Mouse (Mus musculus): ENCODE measurements around the gene Cdk12. TPM values are rescaled to one million over a fixed set of nuclear protein-coding genes. Genes with fewer than 3 reads are reported as not detected.

Cdk12 gene
- polyA plus RNA-seq, 1 experiment from 2014 or later = 12.7 TPM

- Histone ChIP-seq H3K9me3 (no peaks in the 10 kb centered on the region), H3K4me1 (peaks cover 4% of the 10 kb centered on the region), H3K27ac (no peak overlapping the region), H3K36me3 (replicated peaks) (no peaks in the 10 kb centered on the region), H3K4me3 (no peak overlapping the region), H3K27me3 (ENCODE audit: poor library complexity, severe bottlenecking) (peaks cover 100% of the 10 kb centered on the region)
- 4% methylated on average over 5 of the region's 5 CpGs for WGBS
- peak; percentile 14 for DNase-seq (ENCODE audit: extremely low spot score, low spot score)
Observed at GRCm38 (mm10) chr11:98321677-98322003, 118.8 kb downstream of the Cdk12 start.

GRCm38 (mm10) chr11:98322159-98322558, 119.3 kb downstream of the Cdk12 start:
- Histone ChIP-seq H3K36me3 (replicated peaks) (no peaks in the 10 kb centered on the region), H3K27ac (no peak overlapping the region), H3K4me3 (no peak overlapping the region), H3K9me3 (no peaks in the 10 kb centered on the region), H3K4me1 (peaks cover 9% of the 10 kb centered on the region), H3K27me3 (ENCODE audit: poor library complexity, severe bottlenecking) (peaks cover 100% of the 10 kb centered on the region)
- 0% methylated on average over 1 of the region's 1 CpGs for WGBS
- peak; percentile 14 for DNase-seq (ENCODE audit: extremely low spot score, low spot score)

GRCm38 (mm10) chr11:98323136-98323866, 120.4 kb downstream of the Cdk12 start:
- DNase-seq (ENCODE audit: extremely low spot score, low spot score) = no peak
- peaks cover 21% of the 10 kb centered on the region for H3K4me1 ChIP-seq
- H3K9me3 ChIP-seq = no peaks in the 10 kb centered on the region
- no peaks in the 10 kb centered on the region for H3K36me3 ChIP-seq (replicated peaks)
- no peak overlapping the region for H3K4me3 ChIP-seq
- 2% methylated on average over 10 of the region's 10 CpGs for WGBS
- H3K27me3 ChIP-seq (ENCODE audit: poor library complexity, severe bottlenecking) = peaks cover 100% of the 10 kb centered on the region
- H3K27ac ChIP-seq = no peak overlapping the region

- peaks cover 27% of the 10 kb centered on the region for H3K4me1 ChIP-seq
- no peak overlapping the region for H3K27ac ChIP-seq
- H3K9me3 ChIP-seq = no peaks in the 10 kb centered on the region
- 1% methylated on average over 9 of the region's 9 CpGs for WGBS
- no peak overlapping the region for H3K4me3 ChIP-seq
- H3K27me3 ChIP-seq (ENCODE audit: poor library complexity, severe bottlenecking) = peaks cover 100% of the 10 kb centered on the region
- H3K36me3 ChIP-seq (replicated peaks) = no peaks in the 10 kb centered on the region
- DNase-seq (ENCODE audit: extremely low spot score, low spot score) = peak; percentile 39
Observed at GRCm38 (mm10) chr11:98323933-98324332, 121.1 kb downstream of the Cdk12 start.

- no peaks in the 10 kb centered on the region for H3K36me3 ChIP-seq (replicated peaks)
- no peak overlapping the region for H3K4me3 ChIP-seq
- WGBS = 3% methylated on average over 14 of the region's 14 CpGs
- DNase-seq (ENCODE audit: extremely low spot score, low spot score) = peak; percentile 16
- no peaks in the 10 kb centered on the region for H3K9me3 ChIP-seq
- H3K27ac ChIP-seq = no peak overlapping the region
- peaks cover 100% of the 10 kb centered on the region for H3K27me3 ChIP-seq (ENCODE audit: poor library complexity, severe bottlenecking)
- peaks cover 27% of the 10 kb centered on the region for H3K4me1 ChIP-seq
Observed at GRCm38 (mm10) chr11:98325191-98325820, 122.4 kb downstream of the Cdk12 start.

- no peaks in the 10 kb centered on the region for H3K36me3 ChIP-seq (replicated peaks)
- peak; percentile 16 for DNase-seq (ENCODE audit: extremely low spot score, low spot score)
- 1% methylated on average over 22 of the region's 22 CpGs for WGBS
- H3K27ac ChIP-seq = no peak overlapping the region
- H3K9me3 ChIP-seq = no peaks in the 10 kb centered on the region
- H3K4me3 ChIP-seq = no peak overlapping the region
- H3K4me1 ChIP-seq = peaks cover 27% of the 10 kb centered on the region
- H3K27me3 ChIP-seq (ENCODE audit: poor library complexity, severe bottlenecking) = peaks cover 100% of the 10 kb centered on the region
Observed at GRCm38 (mm10) chr11:98325821-98326218, 123.0 kb downstream of the Cdk12 start.

GRCm38 (mm10) chr11:98326741-98327135, 123.9 kb downstream of the Cdk12 start:
- Histone ChIP-seq H3K4me3 (peak overlapping the region; percentile 44), H3K27ac (no peak overlapping the region), H3K27me3 (ENCODE audit: poor library complexity, severe bottlenecking) (peaks cover 100% of the 10 kb centered on the region), H3K9me3 (no peaks in the 10 kb centered on the region), H3K4me1 (peaks cover 23% of the 10 kb centered on the region), H3K36me3 (replicated peaks) (no peaks in the 10 kb centered on the region)
- DNase-seq (ENCODE audit: extremely low spot score, low spot score) = peak; percentile 13
- WGBS = 1% methylated on average over 19 of the region's 19 CpGs

GRCm38 (mm10) chr11:98327136-98328030, 124.5 kb downstream of the Cdk12 start:
- H3K36me3 ChIP-seq (replicated peaks) = no peaks in the 10 kb centered on the region
- under 1% methylated on average over 97 of the region's 97 CpGs for WGBS
- H3K27ac ChIP-seq = no peak overlapping the region
- H3K4me1 ChIP-seq = peaks cover 23% of the 10 kb centered on the region
- H3K27me3 ChIP-seq (ENCODE audit: poor library complexity, severe bottlenecking) = peaks cover 100% of the 10 kb centered on the region
- DNase-seq (ENCODE audit: extremely low spot score, low spot score) = peak; percentile 46
- H3K9me3 ChIP-seq = no peaks in the 10 kb centered on the region
- peak overlapping the region; percentile 44 for H3K4me3 ChIP-seq

GRCm38 (mm10) chr11:98328031-98328370, 125.1 kb downstream of the Cdk12 start:
- Histone ChIP-seq H3K27ac (no peak overlapping the region), H3K36me3 (replicated peaks) (no peaks in the 10 kb centered on the region), H3K4me3 (peak overlapping the region; percentile 44), H3K27me3 (ENCODE audit: poor library complexity, severe bottlenecking) (peaks cover 100% of the 10 kb centered on the region), H3K9me3 (no peaks in the 10 kb centered on the region), H3K4me1 (peaks cover 23% of the 10 kb centered on the region)
- under 1% methylated on average over 35 of the region's 35 CpGs for WGBS
- DNase-seq (ENCODE audit: extremely low spot score, low spot score) = peak; percentile 42

Small RNAs within 50 kb of the gene (microRNA-seq; reads per million reads assigned to microRNA genes)
- gene Gm27399 (not detected), gene Mir5119 (not detected)

Other genes starting within 250 kb of the Cdk12 start
- 0.11 and 0.16 TPM in 2 replicates for gene Plxdc1, start 216.6 kb upstream of the Cdk12 start, polyA plus RNA-seq (2016; fragmentation: Nextera tagmentation; extraction: Ambion mirVana)
- 15.2 and 17.6 TPM in 2 replicates for gene Arl5c, start 206.9 kb upstream of the Cdk12 start, polyA plus RNA-seq (2016; fragmentation: Nextera tagmentation; extraction: Ambion mirVana)
- gene Cacnb1, start 180.0 kb upstream of the Cdk12 start, polyA plus RNA-seq (2016; fragmentation: Nextera tagmentation; extraction: Ambion mirVana) = 5.3 and 6.0 TPM in 2 replicates
- 1,192 and 1,195 TPM in 2 replicates for gene Rpl19, start 176.3 kb upstream of the Cdk12 start, polyA plus RNA-seq (2016; fragmentation: Nextera tagmentation; extraction: Ambion mirVana)
- 0.32 and 0.42 TPM in 2 replicates for gene Stac2, start 149.6 kb upstream of the Cdk12 start, polyA plus RNA-seq (2016; fragmentation: Nextera tagmentation; extraction: Ambion mirVana)
- gene Fbxl20, start 52.7 kb upstream of the Cdk12 start, polyA plus RNA-seq (2016; fragmentation: Nextera tagmentation; extraction: Ambion mirVana) = 16.9 and 18.3 TPM in 2 replicates
- gene Med1, start 9.8 kb upstream of the Cdk12 start, polyA plus RNA-seq (2016; fragmentation: Nextera tagmentation; extraction: Ambion mirVana) = 77.9 and 78.5 TPM in 2 replicates
- 0.14 TPM in 1 of 2 replicates, not detected in the other for gene Neurod2, start 126.6 kb downstream of the Cdk12 start, polyA plus RNA-seq (2016; fragmentation: Nextera tagmentation; extraction: Ambion mirVana)
- gene Ppp1r1b, start 145.3 kb downstream of the Cdk12 start, polyA plus RNA-seq (2016; fragmentation: Nextera tagmentation; extraction: Ambion mirVana) = 0.23 and 0.41 TPM in 2 replicates
- gene Stard3, start 155.3 kb downstream of the Cdk12 start, polyA plus RNA-seq (2016; fragmentation: Nextera tagmentation; extraction: Ambion mirVana) = 39.8 and 41.0 TPM in 2 replicates
- 0.15 TPM in 1 of 2 replicates, not detected in the other for gene Tcap, start 180.8 kb downstream of the Cdk12 start, polyA plus RNA-seq (2016; fragmentation: Nextera tagmentation; extraction: Ambion mirVana)
- not detected in 2 replicates for gene Pnmt, start 183.4 kb downstream of the Cdk12 start, polyA plus RNA-seq (2016; fragmentation: Nextera tagmentation; extraction: Ambion mirVana)
- 10.0 and 10.1 TPM in 2 replicates for gene Pgap3, start 197.4 kb downstream of the Cdk12 start, polyA plus RNA-seq (2016; fragmentation: Nextera tagmentation; extraction: Ambion mirVana)
- 18.9 and 21.9 TPM in 2 replicates for gene Erbb2, start 209.4 kb downstream of the Cdk12 start, polyA plus RNA-seq (2016; fragmentation: Nextera tagmentation; extraction: Ambion mirVana)
- gene Mien1, start 235.9 kb downstream of the Cdk12 start, polyA plus RNA-seq (2016; fragmentation: Nextera tagmentation; extraction: Ambion mirVana) = 91.2 and 94.3 TPM in 2 replicates
- 4.1 and 5.6 TPM in 2 replicates for gene Grb7, start 243.3 kb downstream of the Cdk12 start, polyA plus RNA-seq (2016; fragmentation: Nextera tagmentation; extraction: Ambion mirVana)

Measured in forebrain, embryonic 10.5 days (tissue).